Comparison of ENCODE assay signal across 8 mouse cellular contexts in the genomic region with DNA sequence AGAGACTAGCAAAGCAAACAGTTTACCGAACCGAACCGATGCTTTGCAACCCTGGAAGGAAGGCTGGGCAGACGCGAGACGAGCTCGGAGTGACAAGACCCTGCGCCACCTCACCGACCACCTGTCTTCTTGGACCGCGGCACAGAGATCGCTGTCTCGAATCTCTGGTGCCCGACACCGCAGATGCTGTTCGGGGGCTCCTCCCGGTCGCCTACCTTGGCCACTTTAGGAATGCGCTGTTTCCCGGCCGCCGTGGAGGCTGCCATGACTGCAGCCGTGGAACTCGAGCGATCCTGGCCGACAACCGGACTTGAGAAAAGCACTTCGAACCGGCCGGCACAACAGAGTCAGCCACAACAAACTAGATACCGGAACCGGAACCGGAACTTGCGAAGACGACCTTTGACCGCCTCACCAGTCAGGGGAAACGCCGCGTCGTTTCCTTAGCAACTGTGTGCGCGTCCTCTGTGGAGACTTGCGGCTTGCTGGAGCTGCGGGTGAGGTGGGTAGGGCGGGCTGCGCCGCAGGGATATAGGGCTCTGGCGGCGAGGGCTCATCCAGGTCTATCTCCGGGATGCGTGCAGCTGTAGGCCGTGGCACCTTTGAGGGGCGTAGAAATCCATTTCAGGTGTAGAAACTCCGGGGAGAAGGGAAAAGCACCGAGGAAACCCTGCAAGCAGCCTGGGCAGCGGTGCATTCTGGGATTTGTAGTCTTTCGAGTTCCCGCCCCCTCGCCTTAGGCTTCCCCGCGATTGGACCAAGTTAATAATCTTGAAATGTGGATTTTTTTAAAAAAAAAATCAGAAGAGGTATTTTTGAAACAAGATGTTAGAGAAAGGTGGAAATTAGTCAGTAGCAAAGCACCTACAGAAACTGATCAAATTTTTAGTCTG. TPM values are rescaled to one million over a fixed set of nuclear protein-coding genes. Genes with fewer than 3 reads are reported as not detected.
DNase-seq lines count a peak whose midpoint lies in the region; ATAC-seq and TF ChIP-seq lines count a peak whose summit lies in the region.

Gene Cfap61 (plus strand): TSS at position 446 of the 893 bp plus-strand sequence.
Gene Crnkl1 (minus strand): TSS at position 676 of the 893 bp plus-strand sequence.

- H3K27me3 ChIP-seq in forebrain, embryonic 15.5 days = no peaks in the 10 kb centered on the region

- TF ChIP-seq POLR2A in lung, adult 2 months (IDR thresholded peaks at IDR 0.05; ENCODE audit: borderline replicate concordance, extremely low read depth, low read depth, low read length) = peak; percentile 73; the same call in 1 of the 2 replicates

- peak within 1 kb of the TSS; percentile 79 for H3K9ac ChIP-seq in ES-E14 (ENCODE audit: insufficient read depth, low read depth, low read length, poor library complexity, severe bottlenecking)
- H3K9ac ChIP-seq in forebrain, embryonic 15.5 days (replicated peaks) = peak within 1 kb of the TSS; percentile 48

- no peak within 1 kb of the TSS for H3K27ac ChIP-seq in ES-E14 (ENCODE audit: insufficient read depth, low read depth, low read length, poor library complexity, severe bottlenecking)
- H3K27ac ChIP-seq in forebrain, embryonic 15.5 days (replicated peaks) = no peak within 1 kb of the TSS

- intact Hi-C loops in heart, postnatal 25 days (cut with DNase I) = no loop called here

- DNase-seq in ES-E14 (ENCODE audit: low read depth, low spot score) = peak; percentile 89
- DNase-seq in cerebellum, adult 11-12 months = peak; percentile 93
- DNase-seq in heart, postnatal 25 days (ENCODE audit: low spot score) = peak; percentile 84
- peak; percentile 93 to 97 for DNase-seq in layer of hippocampus, adult 18-20 months (ENCODE audit: low spot score in 2 of 2)
- peak; percentile 95 for DNase-seq in lung, adult 2 months
- peak; percentile 86 to 89 for DNase-seq in thymus, adult 18-20 months

- 0 out of 4 replicates have a peak, but pooled peaks cover 0 to 2% of the 10 kb centered on the region in 2 experiments for H3K4me1 ChIP-seq in ES-E14 (ENCODE audit: control insufficient read depth in 2 of 2, insufficient read depth in 2 of 2, low read length in 2 of 2, poor library complexity in 1 of 2)
- H3K4me1 ChIP-seq in forebrain, embryonic 15.5 days = peaks cover 11% of the 10 kb centered on the region
- no peaks in the 10 kb centered on the region for H3K4me1 ChIP-seq in lung, adult 2 months (ENCODE audit: control insufficient read depth, insufficient read depth, low read length)

- peaks cover 8% of the 10 kb centered on the region for H3K36me3 ChIP-seq in ES-E14 (ENCODE audit: control insufficient read depth, insufficient read depth, low read length, poor library complexity, severe bottlenecking)
- peaks cover 28% of the 10 kb centered on the region for H3K36me3 ChIP-seq in forebrain, embryonic 15.5 days

- in situ Hi-C loops in ES-E14 (cut with MboI; ENCODE audit: low sequenced_read_pairs in 2 of 2, unreplicated experiment in 2 of 2) = no loop called here

- no peaks in the 10 kb centered on the region for H3K9me3 ChIP-seq in ES-E14 (ENCODE audit: control insufficient read depth, insufficient read depth, low read depth, low read length)
- H3K9me3 ChIP-seq in forebrain, embryonic 15.5 days = no peaks in the 10 kb centered on the region

- no peak for TF ChIP-seq CTCF in lung, adult 2 months (IDR thresholded peaks at IDR 0.05; ENCODE audit: insufficient read depth, low read length)

- peak within 1 kb of the TSS; percentile 81 to 98 for H3K4me3 ChIP-seq in ES-E14 (ENCODE audit: insufficient read depth in 1 of 2, low read depth in 1 of 2, low read length in 2 of 2, poor library complexity in 1 of 2, severe bottlenecking in 1 of 2)
- peak within 1 kb of the TSS; percentile 98 for H3K4me3 ChIP-seq in forebrain, embryonic 15.5 days
- peak within 1 kb of the TSS; percentile 99 for H3K4me3 ChIP-seq in lung, adult 2 months (replicated peaks; ENCODE audit: extremely low read depth, low read depth, low read length)

- WGBS in forebrain, embryonic 15.5 days = under 1% methylated on average over 61 of the region's 61 CpGs
- under 1% methylated on average over 61 of the region's 61 CpGs for WGBS in lung, adult 2 months

- H3K4me2 ChIP-seq in forebrain, embryonic 15.5 days (replicated peaks) = peak within 1 kb of the TSS; percentile 83

- peak; percentile 99 for ATAC-seq in forebrain, embryonic 15.5 days (replicated peaks)
- ATAC-seq in neutrophil, adult 5-6 weeks (ENCODE audit: extremely low read depth, insufficient number of reproducible peaks, low FRiP score, poor library complexity, severe bottlenecking) = peak; percentile 98

TF ChIP-seq in ES-E14, 5 proteins besides CTCF, POLR2A, EP300 and RAD21:
- TF ChIP-seq HCFC1 (IDR thresholded peaks at IDR 0.05; ENCODE audit: borderline replicate concordance, insufficient read depth, low read length) (peak; percentile 92), ZNF384 (IDR thresholded peaks at IDR 0.05; ENCODE audit: low read depth, low read length) (peak; percentile 93), MAFK (IDR thresholded peaks at IDR 0.05; ENCODE audit: insufficient read depth, low read depth, low read length) (no peak), CHD2 (IDR thresholded peaks at IDR 0.05; ENCODE audit: low read depth, low read length) (no peak), ZC3H11A (IDR thresholded peaks at IDR 0.05; ENCODE audit: borderline replicate concordance, low read depth, low read length) (no peak)

RNA-seq across cellular contexts. Expression of gene Cfap61, which starts in this region (rescaled TPM):
- 0.45 and 0.74 TPM in 2 replicates for total RNA-seq in ES-E14 (2012; rRNA removed)
- polyA plus RNA-seq in forebrain, embryonic 15.5 days (2015; fragmentation: Nextera tagmentation; extraction: Ambion mirVana) = 1.9 and 2.2 TPM in 2 replicates
- total RNA-seq in heart, postnatal 25 days (2021) = 1 to 10 TPM in 1 of 2 experiments, under 1 TPM in 1; 0.95 to 1.2 TPM
- 1 to 10 TPM; 3.4 to 3.5 TPM for total RNA-seq in layer of hippocampus, adult 18-20 months (2021)
- polyA plus RNA-seq in lung, adult 2 months (2012; rRNA removed) = 5.8 and 6.2 TPM in 2 replicates
- not detected in 2 replicates for total RNA-seq in neutrophil, adult 5-6 weeks (2017)

RNA-seq across cellular contexts. Expression of gene Crnkl1, which starts in this region (rescaled TPM):
- 33.6 and 35.0 TPM in 2 replicates for total RNA-seq in ES-E14 (2012; rRNA removed)
- 31.3 and 34.9 TPM in 2 replicates for polyA plus RNA-seq in forebrain, embryonic 15.5 days (2015; fragmentation: Nextera tagmentation; extraction: Ambion mirVana)
- 10 to 100 TPM; 17.5 to 20.5 TPM for total RNA-seq in heart, postnatal 25 days (2021)
- 10 to 100 TPM; 23.1 to 23.2 TPM for total RNA-seq in layer of hippocampus, adult 18-20 months (2021)
- 6.6 and 10.5 TPM in 2 replicates for polyA plus RNA-seq in lung, adult 2 months (2012; rRNA removed)
- total RNA-seq in neutrophil, adult 5-6 weeks (2017) = 54.0 and 59.7 TPM in 2 replicates
